ENCODE assay signal across 35 mouse cellular contexts in the genomic region with DNA sequence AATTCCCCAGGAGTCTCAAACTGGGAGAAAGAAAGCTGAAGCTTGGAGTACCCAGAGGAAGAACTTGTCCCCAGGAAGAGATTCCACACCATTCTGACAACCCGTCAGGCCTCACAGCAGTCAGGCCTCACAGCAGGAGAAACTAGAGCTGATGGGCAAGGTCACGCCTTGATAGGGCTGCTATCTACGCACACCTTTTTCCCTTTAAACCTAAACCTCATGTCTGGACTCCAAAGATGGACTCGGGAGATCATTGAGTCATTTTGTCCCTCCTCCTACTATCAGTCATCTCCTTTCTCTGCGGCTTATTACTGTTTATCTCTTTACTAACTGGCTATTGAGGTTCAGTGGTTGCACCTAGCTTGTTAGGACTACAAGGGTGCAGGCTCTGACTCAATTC.
"Had no signal": no experiment of that assay in that cellular context is flagged by ENCODE, and none has a peak within 500 bp of the region (broad histone marks: within the 10 kb centered on the region; RNA-seq: fewer than 3 reads in every experiment).

No protein-coding gene starts in this region.

- H3K27ac ChIP-seq: heart, embryonic 10.5 days; heart, embryonic 13.5 days; heart, embryonic 15.5 days; hindbrain, embryonic 10.5 days; hindbrain, embryonic 12.5 days; hindbrain, embryonic 13.5 days; hindbrain, embryonic 14.5 days; hindbrain, embryonic 15.5 days; hindbrain, postnatal 0 days; intestine, embryonic 15.5 days; kidney, embryonic 15.5 days; kidney, postnatal 0 days; layer of hippocampus, adult 2 months had no signal

- H3K9me3 ChIP-seq: heart, embryonic 10.5 days; heart, embryonic 12.5 days; heart, embryonic 13.5 days; heart, embryonic 15.5 days; hindbrain, embryonic 10.5 days; hindbrain, embryonic 12.5 days; hindbrain, embryonic 13.5 days; hindbrain, embryonic 15.5 days; intestine, embryonic 15.5 days; kidney, embryonic 15.5 days had no signal

- H3K9ac ChIP-seq: heart, embryonic 12.5 days; heart, embryonic 13.5 days; heart, embryonic 15.5 days; hindbrain, embryonic 12.5 days; hindbrain, embryonic 13.5 days; hindbrain, embryonic 14.5 days; hindbrain, embryonic 15.5 days; intestine, embryonic 15.5 days; kidney, embryonic 15.5 days had no signal

- H3K27me3 ChIP-seq: heart, embryonic 12.5 days; heart, embryonic 13.5 days; heart, embryonic 15.5 days; hindbrain, embryonic 12.5 days; hindbrain, embryonic 13.5 days; hindbrain, embryonic 15.5 days; intestine, embryonic 15.5 days; kidney, embryonic 15.5 days had no signal

- H3K4me3 ChIP-seq: heart, embryonic 10.5 days; heart, embryonic 12.5 days; heart, embryonic 13.5 days; heart, embryonic 15.5 days; hindbrain, embryonic 10.5 days; hindbrain, embryonic 12.5 days; hindbrain, embryonic 13.5 days; hindbrain, embryonic 15.5 days; intestine, embryonic 15.5 days; kidney, embryonic 15.5 days; layer of hippocampus, adult 2 months had no signal

- ATAC-seq: hindbrain, embryonic 16.5 days; hindbrain, postnatal 0 days; inflammation-experienced regulatory T-cells, adult 6 months; intestine, embryonic 15.5 days; intestine, embryonic 16.5 days; intestine, postnatal 0 days had no signal

- H3K4me2 ChIP-seq: heart, embryonic 11.5 days; heart, embryonic 12.5 days; heart, embryonic 13.5 days; heart, embryonic 15.5 days; hindbrain, embryonic 12.5 days; hindbrain, embryonic 13.5 days; hindbrain, embryonic 14.5 days; hindbrain, embryonic 15.5 days; intestine, embryonic 15.5 days; kidney, embryonic 15.5 days had no signal

- H3K36me3 ChIP-seq: heart, embryonic 10.5 days; heart, embryonic 12.5 days; heart, embryonic 13.5 days; heart, embryonic 15.5 days; hindbrain, embryonic 10.5 days; hindbrain, embryonic 12.5 days; hindbrain, embryonic 13.5 days; hindbrain, embryonic 15.5 days; intestine, embryonic 15.5 days; kidney, embryonic 15.5 days had no signal

- DNase-seq: heart, postnatal 10 days; heart, postnatal 14 days; heart, postnatal 36 days; heart, postnatal 4 days; kidney, adult 11 months; kidney, adult 18-20 months; kidney, adult 2 months; kidney, adult 8-10 months; kidney, adult 9 months; kidney, postnatal 10 days; kidney, postnatal 14 days; kidney, postnatal 25 days; kidney, postnatal 36 days; kidney, postnatal 4 days; layer of hippocampus, adult 9-11 months; layer of hippocampus, postnatal 36 days had no signal

- H3K4me1 ChIP-seq: heart, embryonic 10.5 days; heart, embryonic 12.5 days; heart, embryonic 13.5 days; heart, embryonic 15.5 days; hindbrain, embryonic 10.5 days; hindbrain, embryonic 12.5 days; hindbrain, embryonic 15.5 days; intestine, embryonic 15.5 days; kidney, embryonic 15.5 days had no signal
